Mouse (Mus musculus) midbrain, embryonic 12.5 days (tissue): ENCODE data around the gene Usp15. TPM values are rescaled to one million over a fixed set of nuclear protein-coding genes. Genes with fewer than 3 reads are reported as not detected.

Experiments
- ATAC-seq: fragments of 200-750 bp; cut with Nextera tagmentation; 2 replicates; pipeline ENCODE4 v1.8.0; 2017; ENCODE audit warnings: low read depth, moderate TSS enrichment, moderate library complexity; ENCODE audit not compliant: low FRiP score
- H3K27ac ChIP-seq: fragments of 300-500 bp; sonication (generic); replicated peaks from 2 replicates; pipeline ENCODE4 v1.5.1; 2016; ENCODE audit warnings: mild to moderate bottlenecking
- H3K27me3 ChIP-seq: fragments of 300-500 bp; sonication (generic); 2 replicates; pipeline ENCODE4 v1.6.1; 2016; ENCODE audit warnings: mild to moderate bottlenecking
- H3K36me3 ChIP-seq: fragments of 300-500 bp; sonication (generic); 2 replicates; pipeline ENCODE4 v1.6.1; 2016
- H3K4me1 ChIP-seq: fragments of 300-500 bp; sonication (generic); 2 replicates; pipeline ENCODE4 v1.6.1; 2016
- H3K4me2 ChIP-seq: fragments of 300-500 bp; sonication (generic); replicated peaks from 2 replicates; pipeline ENCODE4 v1.6.1; 2016; ENCODE audit warnings: mild to moderate bottlenecking, moderate library complexity
- H3K4me3 ChIP-seq: fragments of 300-500 bp; sonication (generic); 2 replicates; pipeline ENCODE4 v1.5.1; 2016; ENCODE audit warnings: mild to moderate bottlenecking
- H3K9ac ChIP-seq: fragments of 300-500 bp; sonication (generic); replicated peaks from 2 replicates; pipeline ENCODE4 v1.6.1; 2016; ENCODE audit warnings: mild to moderate bottlenecking, moderate library complexity
- H3K9me3 ChIP-seq: fragments of 300-500 bp; sonication (generic); 2 replicates; pipeline ENCODE4 v1.6.1; 2016; ENCODE audit warnings: mild to moderate bottlenecking
- WGBS: fragments of 180-500 bp; shearing (Covaris S2); methylation state at CpG from one replicate; pipeline ENCODE4 v1.1.7; 2016; 5-methylcytosine and 5-hydroxymethylcytosine counted together
- microRNA-seq: library from miRNA; unstranded; fragments of <30 nt; microRNA quantifications from one replicate; pipeline ENCODE4, GENCODE M21; 2017
- polyA plus RNA-seq: library from polyadenylated mRNA; unstranded; fragments of >200 nt; fragmentation: Nextera tagmentation; extraction: Ambion mirVana; gene quantifications from 2 replicates; pipeline ENCODE4 v1.2.1, GENCODE M21; 2016

The Usp15 gene
- polyA plus RNA-seq, 1 experiment from 2014 or later, result 69.7 TPM

- Histone ChIP-seq H3K27me3 (no peaks in the 10 kb centered on the region), H3K4me2 (no peak overlapping the region), H3K9me3 (no peaks in the 10 kb centered on the region), H3K9ac (no peak overlapping the region), H3K36me3 (no peaks in the 10 kb centered on the region), H3K27ac (no peak overlapping the region), H3K4me1 (no peaks in the 10 kb centered on the region), H3K4me3 (no peak overlapping the region)
- WGBS, result 84% methylated on average over 10 of the region's 10 CpGs
- no peak for ATAC-seq
Observed at GRCm38 (mm10) chr10:123056463-123056862, 140.3 kb downstream of the Usp15 start.

- Histone ChIP-seq H3K36me3 (peaks cover 6% of the 10 kb centered on the region), H3K9ac (no peak overlapping the region), H3K4me1 (no peaks in the 10 kb centered on the region), H3K27me3 (no peaks in the 10 kb centered on the region), H3K4me2 (no peak overlapping the region), H3K27ac (no peak overlapping the region), H3K4me3 (no peak overlapping the region), H3K9me3 (no peaks in the 10 kb centered on the region)
- ATAC-seq, result no peak
- 90% methylated on average over 9 of the region's 9 CpGs for WGBS
Observed at GRCm38 (mm10) chr10:123055205-123056000, 141.4 kb downstream of the Usp15 start.

Small RNA genes lying within 50 kb of the gene (microRNA-seq; reads per million reads assigned to microRNA genes)
- gene Gm27920, result 2.6 reads per million, percentile 3 among the genes with 10 or more reads in this experiment

Other genes starting within 250 kb of the Usp15 start
- 40.2 and 42.1 TPM in 2 replicates for gene Mon2, start 120.5 kb downstream of the Usp15 start, polyA plus RNA-seq
- gene Fam19a2, start 67.0 kb upstream of the Usp15 start, polyA plus RNA-seq, result 11.3 and 12.6 TPM in 2 replicates